Comparison of ENCODE assay signal across 8 mouse cellular contexts in genomic region chr10:116950009-116950769, GRCm38 (mm10). TPM values are rescaled to one million over a fixed set of nuclear protein-coding genes. Genes with fewer than 3 reads are reported as not detected.
A peak's percentile ranks its signal among the peaks of the same experiment; 100 is the strongest.
DNase-seq lines count a peak whose midpoint lies in the region; ATAC-seq lines count a peak whose summit lies in the region.

TSS of gene Rab3ip (minus strand) at chr10:116950769.

- intact Hi-C loops in gastrocnemius, postnatal 14 days (cut with DNase I; ENCODE audit: low total_unique reads), result no loop called here
- intact Hi-C loops in left cerebral cortex, postnatal 10 days (cut with DNase I), result no loop called here

- ATAC-seq in inflammation-experienced regulatory T-cells, adult 6 months, result peak; percentile 67
- ATAC-seq in megakaryocyte-erythroid progenitor cell, adult 5-6 weeks (replicated peaks; ENCODE audit: low FRiP score, low TSS enrichment, poor library complexity, severe bottlenecking), result peak; percentile 90

- DNase-seq in adipocyte (ENCODE audit: low spot score), result peak; percentile 89
- DNase-seq in embryo, embryonic 10 days (ENCODE audit: low spot score), result peak; percentile 88
- DNase-seq in gastrocnemius, postnatal 14 days, result peak; percentile 91
- peak; percentile 84 to 92 for DNase-seq in left cerebral cortex, postnatal 10 days (ENCODE audit: extremely low spot score in 1 of 2, low spot score in 2 of 2)
- peak; percentile 91 for DNase-seq in right cerebral cortex, postnatal 25 days
- DNase-seq in urinary bladder, postnatal 4 days (ENCODE audit: low spot score in 2 of 2), result peak; percentile 85 to 87

RNA-seq across cellular contexts. Expression of gene Rab3ip, which starts in this region (rescaled TPM):
- total RNA-seq in gastrocnemius, postnatal 14 days (2021), result 10 to 100 TPM; 16.2 to 17.3 TPM
- polyA plus RNA-seq in inflammation-experienced regulatory T-cells, adult 6 months (2017; shearing (Covaris generic)), result 10 to 100 TPM in 1 of 3 experiments, 1 to 10 TPM in 2; 5.6 to 12.7 (median 8.7) TPM
- total RNA-seq in left cerebral cortex, postnatal 10 days (2021), result 10 to 100 TPM; 39.6 to 43.4 TPM
- 7.4 and 13.5 TPM in 2 replicates for total RNA-seq in megakaryocyte-erythroid progenitor cell, adult 5-6 weeks (2014; fragmentation: Nextera tagmentation)
- total RNA-seq in megakaryocyte-erythroid progenitor cell, adult 5-6 weeks (2017), result 3.6 and 8.0 TPM in 2 replicates

Comparison
In these comparisons a context has a peak if more than half of its experiments do, and no peak if none do; other contexts are left out.
1. Peak in every context shown above with its lines: DNase-seq and ATAC-seq.